Comparison of ENCODE assay signal across 30 mouse cellular contexts in the genomic region with DNA sequence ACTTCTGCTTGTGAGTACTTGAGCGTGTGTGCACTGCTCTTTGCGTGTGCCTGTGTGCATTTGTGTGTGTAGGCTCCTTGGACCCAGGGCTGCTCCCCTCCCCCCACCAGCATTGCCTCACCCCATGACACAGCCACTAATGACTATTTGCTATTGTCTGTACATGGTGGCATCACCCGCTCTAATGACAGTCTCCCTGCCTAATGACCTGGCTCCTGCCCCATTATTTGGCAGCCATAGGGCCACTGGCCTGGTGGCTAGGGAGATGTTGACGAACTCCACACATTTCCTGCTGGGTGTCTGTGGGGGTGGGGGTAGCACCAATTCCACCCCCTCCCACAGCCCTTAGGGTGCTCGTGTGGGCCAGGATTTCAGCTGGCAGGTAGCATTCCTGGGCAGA. TPM values are rescaled to one million over a fixed set of nuclear protein-coding genes. Genes with fewer than 3 reads are reported as not detected.
DNase-seq lines count a peak whose midpoint lies in the region; ATAC-seq and TF ChIP-seq lines count a peak whose summit lies in the region.
"Had no signal": no experiment of that assay in that cellular context is flagged by ENCODE, and none has a peak within 500 bp of the region (broad histone marks: within the 10 kb centered on the region; RNA-seq: fewer than 3 reads in every experiment).

No protein-coding gene starts in this region.

- ATAC-seq in liver, embryonic 12.5 days: no peak
- ATAC-seq in cerebellum, adult (ENCODE audit: insufficient number of reproducible peaks, low FRiP score, low TSS enrichment): no peak
- no peak for ATAC-seq in heart, embryonic 11.5 days (replicated peaks; ENCODE audit: insufficient number of reproducible peaks, low FRiP score, low TSS enrichment)
- ATAC-seq: activated CD4-positive, CD25-positive, alpha-beta regulatory T cell, adult 4 months; CD4-positive, CD25-positive, alpha-beta regulatory T cell, adult 4 months; forebrain, embryonic 13.5 days; forebrain, embryonic 16.5 days; hindbrain, embryonic 16.5 days; intestine, embryonic 15.5 days had no signal

- no peaks in the 10 kb centered on the region for H3K9me3 ChIP-seq in liver, embryonic 12.5 days (replicated peaks)
- H3K9me3 ChIP-seq in heart, embryonic 11.5 days (replicated peaks; ENCODE audit: control insufficient read depth, low read length): no peaks in the 10 kb centered on the region
- H3K9me3 ChIP-seq: forebrain, embryonic 10.5 days; forebrain, embryonic 13.5 days; heart, embryonic 13.5 days; hindbrain, embryonic 13.5 days; intestine, embryonic 15.5 days had no signal

- H3K4me1 ChIP-seq in liver, adult 2 months (ENCODE audit: control insufficient read depth, insufficient read depth, low read length): no peaks in the 10 kb centered on the region
- peaks cover 18% of the 10 kb centered on the region for H3K4me1 ChIP-seq in liver, embryonic 12.5 days
- H3K4me1 ChIP-seq in bone marrow, adult 2 months (ENCODE audit: control insufficient read depth, insufficient read depth, low read length): peaks cover 16% of the 10 kb centered on the region; the same call in 1 of the 2 replicates
- H3K4me1 ChIP-seq in heart, embryonic 11.5 days (ENCODE audit: control insufficient read depth, insufficient read depth, low read length): peaks cover 14% of the 10 kb centered on the region

- H3K4me2 ChIP-seq in liver, embryonic 12.5 days: no peak overlapping the region
- no peak overlapping the region for H3K4me2 ChIP-seq in heart, embryonic 11.5 days
- H3K4me2 ChIP-seq: forebrain, embryonic 13.5 days; heart, embryonic 13.5 days; hindbrain, embryonic 13.5 days; intestine, embryonic 15.5 days had no signal

- no peak overlapping the region for H3K4me3 ChIP-seq in liver, adult 2 months (ENCODE audit: insufficient read depth, low read depth, low read length)
- no peak overlapping the region for H3K4me3 ChIP-seq in liver, embryonic 12.5 days
- no peak overlapping the region for H3K4me3 ChIP-seq in bone marrow, adult 2 months (replicated peaks; ENCODE audit: control insufficient read depth, low read depth, low read length)
- no peak overlapping the region for H3K4me3 ChIP-seq in heart, embryonic 11.5 days (ENCODE audit: low read depth, low read length)
- H3K4me3 ChIP-seq: forebrain, embryonic 10.5 days; forebrain, embryonic 13.5 days; heart, embryonic 13.5 days; hindbrain, embryonic 13.5 days; intestine, embryonic 15.5 days had no signal

- H3K9ac ChIP-seq in liver, adult 2 months (ENCODE audit: low read depth, low read length): no peak overlapping the region
- H3K9ac ChIP-seq in liver, embryonic 12.5 days: no peak overlapping the region
- no peak overlapping the region for H3K9ac ChIP-seq in heart, embryonic 11.5 days (ENCODE audit: low read depth, low read length)
- H3K9ac ChIP-seq: forebrain, embryonic 13.5 days; heart, embryonic 13.5 days; hindbrain, embryonic 13.5 days; intestine, embryonic 15.5 days had no signal

- DNase-seq in liver, adult 2 months (ENCODE audit: extremely low read depth, low read depth, low spot score): no peak
- peak; percentile 70 for DNase-seq in Muller cell, postnatal 12 days (ENCODE audit: inconsistent ontology term)
- DNase-seq in retina, embryonic 14.5 days (ENCODE audit: low spot score): peak; percentile 47
- DNase-seq: adrenal gland, postnatal 10 days; adrenal gland, postnatal 36 days; cerebellum, adult 18-20 months; cerebellum, adult 9-10 months; cerebellum, postnatal 14 days; gastrocnemius, postnatal 25 days; heart, adult 18-20 months; heart, postnatal 14 days; heart, postnatal 4 days had no signal

- no peak for TF ChIP-seq POLR2A in liver, adult 2 months (IDR thresholded peaks at IDR 0.05; ENCODE audit: extremely low read depth, insufficient read depth, low read length)
- no peak for TF ChIP-seq POLR2A in bone marrow, adult 2 months (IDR thresholded peaks at IDR 0.05; ENCODE audit: borderline replicate concordance, control insufficient read depth, low read depth, low read length)

- H3K27ac ChIP-seq in liver, adult 2 months (replicated peaks; ENCODE audit: insufficient read depth, low read depth, low read length): peak overlapping the region; percentile 28; the same call in 1 of the 2 replicates
- H3K27ac ChIP-seq in liver, embryonic 12.5 days: no peak overlapping the region
- peak overlapping the region; percentile 68 for H3K27ac ChIP-seq in bone marrow, adult 2 months (ENCODE audit: control insufficient read depth, insufficient read depth, low read depth, low read length, poor library complexity)
- H3K27ac ChIP-seq in heart, embryonic 11.5 days (ENCODE audit: low read depth, low read length): no peak overlapping the region
- H3K27ac ChIP-seq: forebrain, embryonic 10.5 days; forebrain, embryonic 13.5 days; heart, embryonic 13.5 days; hindbrain, embryonic 13.5 days; intestine, embryonic 15.5 days had no signal

- 73% methylated on average over 5 of the region's 5 CpGs for WGBS in liver, adult 2 months
- WGBS in liver, embryonic 12.5 days (ENCODE audit: insufficient replicate concordance): 65% methylated on average over 5 of the region's 5 CpGs
- WGBS in bone marrow, adult 2 months: 72% methylated on average over 5 of the region's 5 CpGs
- 79% methylated on average over 5 of the region's 5 CpGs for WGBS in heart, embryonic 11.5 days (ENCODE audit: insufficient replicate concordance)

- TF ChIP-seq CTCF in liver, adult 2 months (IDR thresholded peaks at IDR 0.05; ENCODE audit: low read depth, low read length): no peak
- TF ChIP-seq CTCF in bone marrow, adult 2 months (IDR thresholded peaks at IDR 0.05; ENCODE audit: control insufficient read depth, insufficient read depth, low read length): no peak

- H3K36me3 ChIP-seq in liver, adult 2 months (ENCODE audit: control insufficient read depth, insufficient read depth, low read length): no peaks in the 10 kb centered on the region
- no peaks in the 10 kb centered on the region for H3K36me3 ChIP-seq in liver, embryonic 12.5 days
- H3K36me3 ChIP-seq in heart, embryonic 11.5 days (ENCODE audit: control insufficient read depth, insufficient read depth, low read length): no peaks in the 10 kb centered on the region
- H3K36me3 ChIP-seq: forebrain, embryonic 10.5 days; heart, embryonic 13.5 days; hindbrain, embryonic 13.5 days; intestine, embryonic 15.5 days had no signal

- no peaks in the 10 kb centered on the region for H3K79me2 ChIP-seq in liver, adult 2 months (ENCODE audit: control insufficient read depth, insufficient read depth, low read length)

- no peaks in the 10 kb centered on the region for H3K27me3 ChIP-seq in liver, adult 2 months (ENCODE audit: control insufficient read depth, insufficient read depth, low read length)
- H3K27me3 ChIP-seq in liver, embryonic 12.5 days (replicated peaks): peaks cover 22% of the 10 kb centered on the region; the same call in 1 of the 2 replicates
- peaks cover 12% of the 10 kb centered on the region for H3K27me3 ChIP-seq in heart, embryonic 11.5 days (ENCODE audit: control insufficient read depth, insufficient read depth, low read length)
- H3K27me3 ChIP-seq: forebrain, embryonic 13.5 days; intestine, embryonic 15.5 days had no signal

RNA-seq across cellular contexts. Expression of a gene that starts 8.7 kb away (rescaled TPM):
- total RNA-seq in liver, adult 2 months (2014; rRNA removed): 0.07 and 0.09 TPM in 2 replicates
- polyA plus RNA-seq in liver, adult 2 months (2012; rRNA removed): 0.15 and 0.46 TPM in 2 replicates
- polyA plus RNA-seq in liver, embryonic 12.5 days (2016; fragmentation: Nextera tagmentation; extraction: Ambion mirVana): 0.11 and 0.16 TPM in 2 replicates
- polyA plus RNA-seq in bone marrow, adult 2 months (2011; ENCODE audit: insufficient read depth, insufficient read length, low replicate concordance, missing spikeins): 1.3 and 3.5 TPM in 2 replicates
- 2.5 and 2.8 TPM in 2 replicates for polyA plus RNA-seq in heart, embryonic 11.5 days (2014; fragmentation: Nextera tagmentation; extraction: Ambion mirVana)
- total RNA-seq: MEL had no signal
- polyA plus RNA-seq: activated CD4-positive, CD25-positive, alpha-beta regulatory T cell, adult 4 months; embryonic facial prominence, embryonic 11.5 days had no signal

RNA-seq across cellular contexts. Expression of a gene that starts 32.2 kb away (rescaled TPM):
- total RNA-seq in liver, adult 2 months (2014; rRNA removed): 0.20 and 0.37 TPM in 2 replicates
- 0.29 and 0.31 TPM in 2 replicates for polyA plus RNA-seq in liver, adult 2 months (2012; rRNA removed)
- polyA plus RNA-seq in liver, embryonic 12.5 days (2016; fragmentation: Nextera tagmentation; extraction: Ambion mirVana): 6.0 and 6.1 TPM in 2 replicates
- polyA plus RNA-seq in bone marrow, adult 2 months (2011; ENCODE audit: insufficient read depth, insufficient read length, low replicate concordance, missing spikeins): 1.3 and 4.3 TPM in 2 replicates
- polyA plus RNA-seq in heart, embryonic 11.5 days (2014; fragmentation: Nextera tagmentation; extraction: Ambion mirVana): 23.8 and 25.8 TPM in 2 replicates
- total RNA-seq: gastrocnemius, postnatal 25 days had no signal
- polyA plus RNA-seq: activated CD4-positive, CD25-positive, alpha-beta regulatory T cell, adult 4 months had no signal

RNA-seq across cellular contexts. Expression of a gene that starts 60.0 kb away (rescaled TPM):
- not detected in 2 replicates for total RNA-seq in liver, adult 2 months (2014; rRNA removed)
- polyA plus RNA-seq in liver, adult 2 months (2012; rRNA removed): not detected in 2 replicates
- not detected in 2 replicates for polyA plus RNA-seq in liver, embryonic 12.5 days (2016; fragmentation: Nextera tagmentation; extraction: Ambion mirVana)
- polyA plus RNA-seq in bone marrow, adult 2 months (2011; ENCODE audit: insufficient read depth, insufficient read length, low replicate concordance, missing spikeins): not detected in 2 replicates
- not detected in 2 replicates for polyA plus RNA-seq in heart, embryonic 11.5 days (2014; fragmentation: Nextera tagmentation; extraction: Ambion mirVana)
- total RNA-seq: adrenal gland, adult 18-20 months; adrenal gland, postnatal 10 days; adrenal gland, postnatal 36 days; gastrocnemius, adult 18-20 months; gastrocnemius, postnatal 25 days; heart, adult 18-20 months; heart, postnatal 14 days; heart, postnatal 4 days; MEL had no signal
- polyA plus RNA-seq: C2C12; forebrain, embryonic 13.5 days had no signal

Comparison
In these comparisons a context has a peak if more than half of its experiments do, and no peak if none do; other contexts are left out.
1. H3K27ac ChIP-seq: peak in liver, adult 2 months (single experiment) and bone marrow, adult 2 months (single experiment); none in liver, embryonic 12.5 days (single experiment) and heart, embryonic 11.5 days (single experiment).